26 mouse cellular contexts compared by ENCODE assay signal in the genomic region with DNA sequence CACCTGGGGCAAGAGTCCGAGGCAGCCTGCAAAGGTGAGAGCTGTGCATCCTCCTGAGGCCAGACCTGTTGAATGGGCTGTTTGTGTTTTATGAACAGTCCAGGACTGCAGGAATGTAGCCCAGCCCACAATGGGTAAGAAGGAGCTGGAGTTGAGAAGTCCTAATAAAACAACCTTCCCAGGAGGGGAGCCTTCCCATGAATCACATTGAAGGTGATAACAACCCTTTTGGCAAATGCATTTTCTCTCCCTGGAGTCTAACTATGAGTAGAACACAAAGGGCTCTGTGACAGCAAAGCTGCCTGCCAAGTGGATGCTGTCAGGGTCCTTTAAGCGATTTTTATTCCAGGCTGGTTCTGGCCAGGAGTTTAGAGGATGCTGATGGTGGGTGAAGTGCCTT. TPM values are rescaled to one million over a fixed set of nuclear protein-coding genes. Genes with fewer than 3 reads are reported as not detected.
DNase-seq lines count a peak whose midpoint lies in the region; ATAC-seq and TF ChIP-seq lines count a peak whose summit lies in the region.
"Had no signal": no experiment of that assay in that cellular context is flagged by ENCODE, and none has a peak within 500 bp of the region (broad histone marks: within the 10 kb centered on the region; RNA-seq: fewer than 3 reads in every experiment).

No protein-coding gene starts in this region.

- no peak overlapping the region for H3K9ac ChIP-seq in limb, embryonic 14.5 days (ENCODE audit: low read depth, low read length, severe bottlenecking)
- H3K9ac ChIP-seq in kidney, embryonic 15.5 days, result no peak overlapping the region
- H3K9ac ChIP-seq in kidney, embryonic 14.5 days (ENCODE audit: low read depth, low read length), result no peak overlapping the region
- H3K9ac ChIP-seq: embryonic facial prominence, embryonic 13.5 days; embryonic facial prominence, embryonic 15.5 days; forebrain, embryonic 12.5 days had no signal

- no peak overlapping the region for H3K4me2 ChIP-seq in limb, embryonic 14.5 days (replicated peaks; ENCODE audit: low read depth, low read length, severe bottlenecking)
- H3K4me2 ChIP-seq in kidney, embryonic 15.5 days, result no peak overlapping the region
- H3K4me2 ChIP-seq in kidney, embryonic 14.5 days (replicated peaks; ENCODE audit: low read depth, low read length), result no peak overlapping the region
- H3K4me2 ChIP-seq: embryonic facial prominence, embryonic 13.5 days; embryonic facial prominence, embryonic 15.5 days; forebrain, embryonic 12.5 days had no signal

- H3K9me3 ChIP-seq in limb, embryonic 10.5 days (replicated peaks), result no peaks in the 10 kb centered on the region
- H3K9me3 ChIP-seq in limb, embryonic 14.5 days (ENCODE audit: control insufficient read depth, low read length), result no peaks in the 10 kb centered on the region
- H3K9me3 ChIP-seq in kidney, embryonic 15.5 days (replicated peaks), result no peaks in the 10 kb centered on the region
- no peaks in the 10 kb centered on the region for H3K9me3 ChIP-seq in kidney, embryonic 14.5 days (ENCODE audit: control insufficient read depth, low read length)
- H3K9me3 ChIP-seq: embryonic facial prominence, embryonic 13.5 days; embryonic facial prominence, embryonic 15.5 days; forebrain, embryonic 10.5 days; forebrain, embryonic 12.5 days; G1E had no signal

- DNase-seq in NIH3T3 (ENCODE audit: low read depth), result peak; percentile 78
- no peak for DNase-seq in limb, embryonic 10.5 days (ENCODE audit: low spot score)
- DNase-seq in limb, embryonic 14.5 days (ENCODE audit: low spot score), result peak; percentile 33
- DNase-seq in adrenal gland, adult (ENCODE audit: inconsistent age in 2 of 2, low spot score in 1 of 2), result no peak
- DNase-seq in cerebellum, adult 9-10 months, result no peak
- DNase-seq: adrenal gland, adult 8-10 months; adrenal gland, postnatal 14 days; adrenal gland, postnatal 36 days; B cell, adult 2 months; cerebellum, adult 11-12 months; cerebellum, adult 2 months; cerebellum, adult 9-11 months; cerebellum, postnatal 14 days; cerebellum, postnatal 36 days; embryo, embryonic 11 days had no signal

- peaks cover 59% of the 10 kb centered on the region for H3K4me1 ChIP-seq in limb, embryonic 10.5 days
- peaks cover 19% of the 10 kb centered on the region for H3K4me1 ChIP-seq in limb, embryonic 14.5 days (ENCODE audit: control insufficient read depth, insufficient read depth, low read length)
- peaks cover 21% of the 10 kb centered on the region for H3K4me1 ChIP-seq in kidney, embryonic 15.5 days
- H3K4me1 ChIP-seq in kidney, embryonic 14.5 days (ENCODE audit: control insufficient read depth, insufficient read depth, low read length), result peaks cover 15% of the 10 kb centered on the region; the same call in 1 of the 2 replicates
- H3K4me1 ChIP-seq: forebrain, embryonic 12.5 days had no signal

- no peak overlapping the region for H3K4me3 ChIP-seq in limb, embryonic 10.5 days
- H3K4me3 ChIP-seq in limb, embryonic 14.5 days (replicated peaks; ENCODE audit: low read length), result no peak overlapping the region
- no peak overlapping the region for H3K4me3 ChIP-seq in kidney, embryonic 15.5 days (replicated peaks)
- no peak overlapping the region for H3K4me3 ChIP-seq in kidney, embryonic 14.5 days (ENCODE audit: low read length)
- H3K4me3 ChIP-seq: embryonic facial prominence, embryonic 13.5 days; embryonic facial prominence, embryonic 15.5 days; erythroblast, embryonic 14.5 days; forebrain, embryonic 10.5 days; forebrain, embryonic 12.5 days had no signal

- ATAC-seq in limb, embryonic 14.5 days (ENCODE audit: low FRiP score, low read depth), result no peak
- ATAC-seq in kidney, embryonic 15.5 days (replicated peaks; ENCODE audit: low FRiP score), result no peak
- ATAC-seq in kidney, embryonic 14.5 days (ENCODE audit: low FRiP score, low TSS enrichment), result no peak
- ATAC-seq: CD4-positive, CD25-positive, alpha-beta regulatory T cell, adult 4 months; forebrain, embryonic 14.5 days; forebrain, embryonic 16.5 days had no signal

- 77% methylated on average over 2 of the region's 2 CpGs for WGBS in limb, embryonic 10.5 days
- WGBS in limb, embryonic 14.5 days, result 48% methylated on average over 2 of the region's 2 CpGs
- 56% methylated on average over 2 of the region's 2 CpGs for WGBS in kidney, embryonic 15.5 days
- 70% methylated on average over 2 of the region's 2 CpGs for WGBS in kidney, embryonic 14.5 days

- H3K27me3 ChIP-seq in limb, embryonic 10.5 days (ENCODE audit: low read depth, poor library complexity, severe bottlenecking), result 0 out of 2 replicates have a peak, but pooled peaks cover 12% of the 10 kb centered on the region
- H3K27me3 ChIP-seq in limb, embryonic 14.5 days (ENCODE audit: control insufficient read depth, insufficient read depth, low read length), result no peaks in the 10 kb centered on the region
- peaks cover 12% of the 10 kb centered on the region; the same call in 1 of the 2 replicates for H3K27me3 ChIP-seq in kidney, embryonic 15.5 days
- no peaks in the 10 kb centered on the region for H3K27me3 ChIP-seq in kidney, embryonic 14.5 days (ENCODE audit: control insufficient read depth, insufficient read depth, low read length)
- H3K27me3 ChIP-seq: embryonic facial prominence, embryonic 13.5 days; embryonic facial prominence, embryonic 15.5 days; forebrain, embryonic 12.5 days had no signal

- H3K27ac ChIP-seq in limb, embryonic 10.5 days, result peak overlapping the region; percentile 37; the same call in 1 of the 2 replicates
- H3K27ac ChIP-seq in limb, embryonic 14.5 days (replicated peaks; ENCODE audit: low read depth, low read length), result no peak overlapping the region
- no peak overlapping the region for H3K27ac ChIP-seq in kidney, embryonic 15.5 days
- no peak overlapping the region for H3K27ac ChIP-seq in kidney, embryonic 14.5 days (ENCODE audit: low read depth, low read length)
- H3K27ac ChIP-seq: embryonic facial prominence, embryonic 13.5 days; embryonic facial prominence, embryonic 15.5 days; forebrain, embryonic 10.5 days; forebrain, embryonic 12.5 days had no signal

- no peaks in the 10 kb centered on the region for H3K36me3 ChIP-seq in limb, embryonic 10.5 days
- H3K36me3 ChIP-seq in limb, embryonic 14.5 days (ENCODE audit: control insufficient read depth, insufficient read depth, low read length), result no peaks in the 10 kb centered on the region
- no peaks in the 10 kb centered on the region for H3K36me3 ChIP-seq in kidney, embryonic 15.5 days
- no peaks in the 10 kb centered on the region for H3K36me3 ChIP-seq in kidney, embryonic 14.5 days (ENCODE audit: control insufficient read depth, insufficient read depth, low read length)
- H3K36me3 ChIP-seq: embryonic facial prominence, embryonic 13.5 days; embryonic facial prominence, embryonic 15.5 days; forebrain, embryonic 10.5 days; forebrain, embryonic 12.5 days; G1E had no signal

- TF ChIP-seq POLR2A in limb, embryonic 14.5 days (IDR thresholded peaks at IDR 0.05; ENCODE audit: borderline replicate concordance, extremely low read depth, insufficient read depth, insufficient read length), result no peak

RNA-seq across cellular contexts. Expression of a gene that starts 40.9 kb away (rescaled TPM):
- 6.2 and 6.5 TPM in 2 replicates for polyA plus RNA-seq in limb, embryonic 10.5 days (2016; fragmentation: Nextera tagmentation; extraction: Ambion mirVana)
- polyA plus RNA-seq in limb, embryonic 14.5 days (2012; rRNA removed), result 8.1 and 8.5 TPM in 2 replicates
- polyA plus RNA-seq in limb, embryonic 14.5 days (2014; fragmentation: Nextera tagmentation; extraction: Ambion mirVana), result 7.3 and 8.5 TPM in 2 replicates
- 5.2 and 5.4 TPM in 2 replicates for polyA plus RNA-seq in kidney, embryonic 15.5 days (2015; fragmentation: Nextera tagmentation; extraction: Ambion mirVana)
- polyA plus RNA-seq in kidney, embryonic 14.5 days (2014; fragmentation: Nextera tagmentation; extraction: Ambion mirVana), result 2.4 and 5.9 TPM in 2 replicates

Comparison
In these comparisons a context has a peak if more than half of its experiments do, and no peak if none do; other contexts are left out.
1. DNase-seq: peak in NIH3T3 (single experiment) and limb, embryonic 14.5 days (single experiment); none in limb, embryonic 10.5 days (single experiment), adrenal gland, adult (0 of 2) and cerebellum, adult 9-10 months (single experiment).